Mouse (Mus musculus): ENCODE measurements around the gene Pgm3. TPM values are rescaled to one million over a fixed set of nuclear protein-coding genes. Genes with fewer than 3 reads are reported as not detected.
"Not testable (repeated sequence)": the region's sequence is repeated elsewhere in the genome, so short reads cannot be mapped to it uniquely, and the experiment has no call there.

Gene Pgm3
- 16.8 and 17.5 TPM in 2 replicates for total RNA-seq (2017)

- peak; percentile 92 to 93 for ATAC-seq (replicated peaks in 1 of 2; ENCODE audit: insufficient read depth in 1 of 2, low FRiP score in 2 of 2, low TSS enrichment in 1 of 2, low read depth in 1 of 2, poor library complexity in 2 of 2, severe bottlenecking in 2 of 2)
Measured at GRCm38 (mm10) chr9:86571540-86572135, at the start of gene Pgm3, which contains the start of gene Rwdd2a. TSS of gene Pgm3 (minus strand) at chr9:86571842. TSS of gene Rwdd2a (plus strand) at chr9:86571991.

GRCm38 (mm10) chr9:86619341-86620139 lies 47.9 kb upstream of the Pgm3 start:
- no peak for ATAC-seq (replicated peaks in 1 of 2; ENCODE audit: insufficient read depth in 1 of 2, low FRiP score in 2 of 2, low TSS enrichment in 1 of 2, low read depth in 1 of 2, poor library complexity in 2 of 2, severe bottlenecking in 2 of 2)

GRCm38 (mm10) chr9:86617837-86618492 lies 46.3 kb upstream of the Pgm3 start:
- no peak for ATAC-seq (replicated peaks in 1 of 2; ENCODE audit: insufficient read depth in 1 of 2, low FRiP score in 2 of 2, low TSS enrichment in 1 of 2, low read depth in 1 of 2, poor library complexity in 2 of 2, severe bottlenecking in 2 of 2)

GRCm38 (mm10) chr9:86615765-86616164 lies 44.1 kb upstream of the Pgm3 start:
- no peak for ATAC-seq (replicated peaks in 1 of 2; ENCODE audit: insufficient read depth in 1 of 2, low FRiP score in 2 of 2, low TSS enrichment in 1 of 2, low read depth in 1 of 2, poor library complexity in 2 of 2, severe bottlenecking in 2 of 2)

- no peak for ATAC-seq (replicated peaks in 1 of 2; ENCODE audit: insufficient read depth in 1 of 2, low FRiP score in 2 of 2, low TSS enrichment in 1 of 2, low read depth in 1 of 2, poor library complexity in 2 of 2, severe bottlenecking in 2 of 2)
Measured at GRCm38 (mm10) chr9:86612091-86612490, 40.4 kb upstream of the Pgm3 start.

- ATAC-seq (replicated peaks in 1 of 2; ENCODE audit: insufficient read depth in 1 of 2, low FRiP score in 2 of 2, low TSS enrichment in 1 of 2, low read depth in 1 of 2, poor library complexity in 2 of 2, severe bottlenecking in 2 of 2) = no peak
Measured at GRCm38 (mm10) chr9:86605776-86606175, 34.1 kb upstream of the Pgm3 start.

- no peak for ATAC-seq (replicated peaks in 1 of 2; ENCODE audit: insufficient read depth in 1 of 2, low FRiP score in 2 of 2, low TSS enrichment in 1 of 2, low read depth in 1 of 2, poor library complexity in 2 of 2, severe bottlenecking in 2 of 2)
Measured at GRCm38 (mm10) chr9:86599723-86600303, 28.2 kb upstream of the Pgm3 start.

- ATAC-seq (replicated peaks in 1 of 2; ENCODE audit: insufficient read depth in 1 of 2, low FRiP score in 2 of 2, low TSS enrichment in 1 of 2, low read depth in 1 of 2, poor library complexity in 2 of 2, severe bottlenecking in 2 of 2) = not testable (repeated sequence)
Measured at GRCm38 (mm10) chr9:86596983-86597382, 25.3 kb upstream of the Pgm3 start.

- ATAC-seq (replicated peaks in 1 of 2; ENCODE audit: insufficient read depth in 1 of 2, low FRiP score in 2 of 2, low TSS enrichment in 1 of 2, low read depth in 1 of 2, poor library complexity in 2 of 2, severe bottlenecking in 2 of 2) = not testable (repeated sequence)
Measured at GRCm38 (mm10) chr9:86594357-86594767, 22.7 kb upstream of the Pgm3 start.

GRCm38 (mm10) chr9:86592676-86593668 lies 21.3 kb upstream of the Pgm3 start:
- peak; percentile 94 to 97 for ATAC-seq (replicated peaks in 1 of 2; ENCODE audit: insufficient read depth in 1 of 2, low FRiP score in 2 of 2, low TSS enrichment in 1 of 2, low read depth in 1 of 2, poor library complexity in 2 of 2, severe bottlenecking in 2 of 2)

- ATAC-seq (replicated peaks in 1 of 2; ENCODE audit: insufficient read depth in 1 of 2, low FRiP score in 2 of 2, low TSS enrichment in 1 of 2, low read depth in 1 of 2, poor library complexity in 2 of 2, severe bottlenecking in 2 of 2) = no peak
Measured at GRCm38 (mm10) chr9:86587019-86587795, 15.6 kb upstream of the Pgm3 start.

GRCm38 (mm10) chr9:86583740-86584139 lies 12.1 kb upstream of the Pgm3 start:
- ATAC-seq (replicated peaks in 1 of 2; ENCODE audit: insufficient read depth in 1 of 2, low FRiP score in 2 of 2, low TSS enrichment in 1 of 2, low read depth in 1 of 2, poor library complexity in 2 of 2, severe bottlenecking in 2 of 2) = peak; percentile 74 to 82

- peak; percentile 88 to 91 for ATAC-seq (replicated peaks in 1 of 2; ENCODE audit: insufficient read depth in 1 of 2, low FRiP score in 2 of 2, low TSS enrichment in 1 of 2, low read depth in 1 of 2, poor library complexity in 2 of 2, severe bottlenecking in 2 of 2)
Measured at GRCm38 (mm10) chr9:86579657-86580056, 8.0 kb upstream of the Pgm3 start.

GRCm38 (mm10) chr9:86575178-86575577 lies 3.5 kb upstream of the Pgm3 start:
- ATAC-seq (replicated peaks in 1 of 2; ENCODE audit: insufficient read depth in 1 of 2, low FRiP score in 2 of 2, low TSS enrichment in 1 of 2, low read depth in 1 of 2, poor library complexity in 2 of 2, severe bottlenecking in 2 of 2) = no peak

GRCm38 (mm10) chr9:86573616-86574303 lies 2.1 kb upstream of the Pgm3 start:
- ATAC-seq (replicated peaks in 1 of 2; ENCODE audit: insufficient read depth in 1 of 2, low FRiP score in 2 of 2, low TSS enrichment in 1 of 2, low read depth in 1 of 2, poor library complexity in 2 of 2, severe bottlenecking in 2 of 2) = no peak
